Mouse (Mus musculus) midbrain, embryonic 13.5 days (tissue): Measurements from ENCODE around the gene Btd. TPM values are rescaled to one million over a fixed set of nuclear protein-coding genes. Genes with fewer than 3 reads are reported as not detected.
"Not testable (repeated sequence)": the region's sequence is repeated elsewhere in the genome, so short reads cannot be mapped to it uniquely, and the experiment has no call there.

ENCODE experiments used
- ATAC-seq: fragments of 200-750 bp; cut with Nextera tagmentation; 2 replicates; pipeline ENCODE4 v1.8.0; 2017; ENCODE audit warnings: mild to moderate bottlenecking, moderate TSS enrichment, moderate library complexity
- H3K27ac ChIP-seq: fragments of 300-500 bp; sonication (generic); 2 replicates; pipeline ENCODE4 v1.5.1; 2015; ENCODE audit warnings: inconsistent platforms, mild to moderate bottlenecking, moderate library complexity
- H3K27me3 ChIP-seq: fragments of 300-500 bp; sonication (generic); 2 replicates; pipeline ENCODE4 v1.6.1; 2015; ENCODE audit warnings: mild to moderate bottlenecking, inconsistent platforms
- H3K36me3 ChIP-seq: fragments of 300-500 bp; sonication (generic); 2 replicates; pipeline ENCODE4 v1.6.1; 2015; ENCODE audit warnings: mild to moderate bottlenecking, inconsistent platforms
- H3K4me1 ChIP-seq: fragments of 300-500 bp; sonication (generic); replicated peaks from 2 replicates; pipeline ENCODE4 v1.6.1; 2015; ENCODE audit warnings: inconsistent platforms
- H3K4me2 ChIP-seq: fragments of 300-500 bp; sonication (generic); replicated peaks from 2 replicates; pipeline ENCODE4 v1.6.1; 2015; ENCODE audit warnings: moderate library complexity, mild to moderate bottlenecking, inconsistent platforms
- H3K4me3 ChIP-seq: fragments of 300-500 bp; sonication (generic); replicated peaks from 2 replicates; pipeline ENCODE4 v1.5.1; 2015; ENCODE audit warnings: mild to moderate bottlenecking, inconsistent platforms
- H3K9ac ChIP-seq: fragments of 300-500 bp; sonication (generic); replicated peaks from 2 replicates; pipeline ENCODE4 v1.6.1; 2015; ENCODE audit warnings: mild to moderate bottlenecking, inconsistent platforms
- H3K9me3 ChIP-seq: fragments of 300-500 bp; sonication (generic); 2 replicates; pipeline ENCODE4 v1.6.1; 2016; ENCODE audit warnings: mild to moderate bottlenecking, inconsistent platforms
- WGBS: fragments of 180-500 bp; shearing (Covaris S2); methylation state at CpG from one replicate; pipeline ENCODE4 v1.1.7; 2015; 5-methylcytosine and 5-hydroxymethylcytosine counted together
- polyA plus RNA-seq: library from polyadenylated mRNA; unstranded; fragments of >200 nt; fragmentation: Nextera tagmentation; extraction: Ambion mirVana; gene quantifications from 2 replicates; pipeline ENCODE4 v1.2.1, GENCODE M21; 2015

The Btd gene
- 13.6 and 14.8 TPM in 2 replicates for polyA plus RNA-seq

- peak; percentile 99 for ATAC-seq
- H3K4me1 ChIP-seq: peaks cover 16% of the 10 kb centered on the region
Observed at GRCm38 (mm10) chr14:31640890-31641505, at the start of gene Btd, which contains the start of gene Hacl1. Gene Btd (plus strand): TSS chr14:31641028. Gene Hacl1 (minus strand): TSS chr14:31641286.

GRCm38 (mm10) chr14:31591243-31591642 is 49.6 kb upstream of the Btd start, which contains the start of gene Colq:
Gene Colq (minus strand): TSS chr14:31591343.
- Histone ChIP-seq H3K9me3 (no peaks in the 10 kb centered on the region), H3K27me3 (no peaks in the 10 kb centered on the region), H3K4me1 (no peaks in the 10 kb centered on the region), H3K9ac (no peak within 1 kb of the TSS), H3K4me3 (no peak within 1 kb of the TSS), H3K4me2 (no peak within 1 kb of the TSS), H3K27ac (no peak within 1 kb of the TSS), H3K36me3 (no peaks in the 10 kb centered on the region)
- no peak for ATAC-seq
- WGBS: 86% methylated on average over 3 of the region's 3 CpGs

More at GRCm38 (mm10) chr14:31640890-31641505, at the start of gene Btd, which contains the start of gene Hacl1:
- Histone ChIP-seq H3K4me2 (peak within 1 kb of the TSS; percentile 95), H3K4me3 (peak within 1 kb of the TSS; percentile 66), H3K27ac (peak within 1 kb of the TSS; percentile 75), H3K36me3 (no peaks in the 10 kb centered on the region), H3K9me3 (no peaks in the 10 kb centered on the region), H3K27me3 (no peaks in the 10 kb centered on the region), H3K9ac (peak within 1 kb of the TSS; percentile 74)
- under 1% methylated on average over 30 of the region's 30 CpGs for WGBS

GRCm38 (mm10) chr14:31593036-31593435 is 47.8 kb upstream of the Btd start:
- Histone ChIP-seq H3K27ac (no peak overlapping the region), H3K36me3 (no peaks in the 10 kb centered on the region), H3K9me3 (no peaks in the 10 kb centered on the region), H3K27me3 (no peaks in the 10 kb centered on the region), H3K9ac (no peak overlapping the region), H3K4me2 (no peak overlapping the region), H3K4me1 (no peaks in the 10 kb centered on the region), H3K4me3 (no peak overlapping the region)
- WGBS: 88% methylated on average over 2 of the region's 2 CpGs
- no peak for ATAC-seq

GRCm38 (mm10) chr14:31594693-31595092 is 46.1 kb upstream of the Btd start:
- Histone ChIP-seq H3K27ac (no peak overlapping the region), H3K9me3 (no peaks in the 10 kb centered on the region), H3K27me3 (no peaks in the 10 kb centered on the region), H3K4me3 (no peak overlapping the region), H3K4me2 (no peak overlapping the region), H3K36me3 (no peaks in the 10 kb centered on the region), H3K9ac (no peak overlapping the region), H3K4me1 (no peaks in the 10 kb centered on the region)
- ATAC-seq: no peak
- WGBS: 72% methylated on average over 3 of the region's 3 CpGs

- Histone ChIP-seq H3K4me3 (no peak overlapping the region), H3K27ac (no peak overlapping the region), H3K36me3 (no peaks in the 10 kb centered on the region), H3K4me1 (no peaks in the 10 kb centered on the region), H3K9ac (no peak overlapping the region), H3K9me3 (no peaks in the 10 kb centered on the region), H3K4me2 (no peak overlapping the region), H3K27me3 (no peaks in the 10 kb centered on the region)
- WGBS: 82% methylated on average over 7 of the region's 7 CpGs
- ATAC-seq: no peak
Observed at GRCm38 (mm10) chr14:31596408-31596807, 44.4 kb upstream of the Btd start.

- no peak overlapping the region for H3K4me3 ChIP-seq
- no peaks in the 10 kb centered on the region for H3K4me1 ChIP-seq
- no peaks in the 10 kb centered on the region for H3K36me3 ChIP-seq
- no peak overlapping the region for H3K9ac ChIP-seq
- no peak overlapping the region for H3K27ac ChIP-seq
- H3K9me3 ChIP-seq: no peaks in the 10 kb centered on the region
- WGBS: 90% methylated on average over 4 of the region's 4 CpGs
- no peak overlapping the region for H3K4me2 ChIP-seq
- no peak for ATAC-seq
- no peaks in the 10 kb centered on the region for H3K27me3 ChIP-seq
Observed at GRCm38 (mm10) chr14:31597446-31597845, 43.4 kb upstream of the Btd start.

GRCm38 (mm10) chr14:31601908-31602615 is 38.8 kb upstream of the Btd start:
- ATAC-seq: no peak
- Histone ChIP-seq H3K4me1 (no peaks in the 10 kb centered on the region), H3K36me3 (no peaks in the 10 kb centered on the region), H3K27ac (no peak overlapping the region), H3K4me2 (no peak overlapping the region), H3K9ac (no peak overlapping the region), H3K4me3 (no peak overlapping the region), H3K27me3 (no peaks in the 10 kb centered on the region), H3K9me3 (no peaks in the 10 kb centered on the region)
- 90% methylated on average over 14 of the region's 14 CpGs for WGBS

- not testable (repeated sequence) for H3K9ac ChIP-seq, H3K4me3 ChIP-seq, H3K9me3 ChIP-seq, ATAC-seq, H3K36me3 ChIP-seq, H3K27me3 ChIP-seq, H3K4me2 ChIP-seq, H3K27ac ChIP-seq, H3K4me1 ChIP-seq
- WGBS: 87% methylated on average over 6 of the region's 6 CpGs
Observed at GRCm38 (mm10) chr14:31602616-31602979, 38.2 kb upstream of the Btd start.

- no peaks in the 10 kb centered on the region for H3K27me3 ChIP-seq
- H3K27ac ChIP-seq: no peak overlapping the region
- no peak overlapping the region for H3K9ac ChIP-seq
- no peaks in the 10 kb centered on the region for H3K36me3 ChIP-seq
- H3K4me3 ChIP-seq: no peak overlapping the region
- no peaks in the 10 kb centered on the region for H3K4me1 ChIP-seq
- no peak for ATAC-seq
- 84% methylated on average over 5 of the region's 5 CpGs for WGBS
- H3K4me2 ChIP-seq: no peak overlapping the region
- H3K9me3 ChIP-seq: no peaks in the 10 kb centered on the region
Observed at GRCm38 (mm10) chr14:31604916-31605315, 35.9 kb upstream of the Btd start.

- Histone ChIP-seq H3K4me2 (no peak overlapping the region), H3K9me3 (no peaks in the 10 kb centered on the region), H3K27me3 (no peaks in the 10 kb centered on the region), H3K36me3 (no peaks in the 10 kb centered on the region), H3K4me3 (no peak overlapping the region), H3K27ac (no peak overlapping the region), H3K4me1 (no peaks in the 10 kb centered on the region), H3K9ac (no peak overlapping the region)
- 58% methylated on average over 6 of the region's 6 CpGs for WGBS
- ATAC-seq: no peak
Observed at GRCm38 (mm10) chr14:31605514-31605913, 35.3 kb upstream of the Btd start.

GRCm38 (mm10) chr14:31611986-31612385 is 28.8 kb upstream of the Btd start:
- ATAC-seq: no peak
- H3K9me3 ChIP-seq: no peaks in the 10 kb centered on the region
- H3K27ac ChIP-seq: no peak overlapping the region
- no peak overlapping the region for H3K9ac ChIP-seq
- H3K27me3 ChIP-seq: no peaks in the 10 kb centered on the region
- 67% methylated on average over 4 of the region's 4 CpGs for WGBS
- H3K4me3 ChIP-seq: no peak overlapping the region
- no peak overlapping the region for H3K4me2 ChIP-seq
- H3K4me1 ChIP-seq: no peaks in the 10 kb centered on the region
- H3K36me3 ChIP-seq: 0 out of 2 replicates have a peak, but pooled peaks cover 3% of the 10 kb centered on the region

- Histone ChIP-seq H3K36me3 (0 out of 2 replicates have a peak, but pooled peaks cover 3% of the 10 kb centered on the region), H3K4me3 (no peak overlapping the region), H3K4me1 (no peaks in the 10 kb centered on the region), H3K9me3 (no peaks in the 10 kb centered on the region), H3K27me3 (no peaks in the 10 kb centered on the region), H3K4me2 (no peak overlapping the region), H3K27ac (no peak overlapping the region), H3K9ac (no peak overlapping the region)
- no peak for ATAC-seq
- WGBS: 87% methylated on average over 5 of the region's 5 CpGs
Observed at GRCm38 (mm10) chr14:31613671-31614070, 27.2 kb upstream of the Btd start.
